Mouse (Mus musculus): ENCODE data around the gene E330034G19Rik.

- TF ChIP-seq POLR2A (IDR thresholded peaks at IDR 0.05; ENCODE audit: insufficient read length, low read depth) (no peak), POLR2AphosphoS2 (IDR thresholded peaks at IDR 0.05; ENCODE audit: insufficient read length, low read depth) (no peak), MYOD1 (IDR thresholded peaks at IDR 0.05; ENCODE audit: control insufficient read depth in 1 of 3, insufficient read length in 2 of 3, low read depth in 2 of 3) (no peak), MAX (IDR thresholded peaks at IDR 0.05; ENCODE audit: low read depth) (no peak), USF1 (IDR thresholded peaks at IDR 0.05; ENCODE audit: low read depth) (no peak), E2F4 (IDR thresholded peaks at IDR 0.05; ENCODE audit: insufficient read depth) (no peak), CEBPB (IDR thresholded peaks at IDR 0.05; ENCODE audit: insufficient read depth, poor library complexity, severe bottlenecking) (no peak), TCF12 (IDR thresholded peaks at IDR 0.05; ENCODE audit: insufficient read depth, poor library complexity, severe bottlenecking) (no peak), TCF3 (IDR thresholded peaks at IDR 0.05; ENCODE audit: insufficient read length, low read depth) (no peak), SRF (IDR thresholded peaks at IDR 0.05; ENCODE audit: control insufficient read depth, insufficient read length, low read depth) (no peak)
These were observed 17.5 kb upstream of the E330034G19Rik start for GRCm38 (mm10) chr14:24275534-24275933.

All from myocyte (in vitro differentiated cells).